8 mouse cellular contexts compared by ENCODE assay signal in genomic region chr6:59208685-59209298, GRCm38 (mm10). TPM values are rescaled to one million over a fixed set of nuclear protein-coding genes. Genes with fewer than 3 reads are reported as not detected.
DNase-seq lines count a peak whose midpoint lies in the region; TF ChIP-seq lines count a peak whose summit lies in the region.

TSS of gene Tigd2 (plus strand) at chr6:59208870.

- no peaks in the 10 kb centered on the region for H3K9me3 ChIP-seq in megakaryocyte, embryonic 14.5 days

- H3K36me3 ChIP-seq in megakaryocyte, embryonic 14.5 days (replicated peaks; ENCODE audit: low read length): peaks cover 5% of the 10 kb centered on the region

- peaks cover 11% of the 10 kb centered on the region for H3K4me1 ChIP-seq in megakaryocyte, embryonic 14.5 days

- TF ChIP-seq CTCF in gastrocnemius, adult 2 months (IDR thresholded peaks at IDR 0.05): peak; percentile 97

- intact Hi-C loops in gastrocnemius, adult 2 months (cut with DNase I): no loop called here

- peak within 1 kb of the TSS; percentile 98 for H3K27ac ChIP-seq in gastrocnemius, adult 2 months

- peak; percentile 60 for DNase-seq in WW6 (ENCODE audit: low read depth, low spot score)
- DNase-seq in cerebellum, postnatal 4 days (ENCODE audit: low spot score in 2 of 2): peak; percentile 93 to 97
- DNase-seq in gastrocnemius, adult 2 months: peak; percentile 96
- peak; percentile 60 for DNase-seq in hindlimb bud, embryonic 11.5 days (ENCODE audit: extremely low spot score, low read depth, low spot score)
- DNase-seq in left cerebral cortex, adult 8-10 months (ENCODE audit: low spot score in 2 of 2): peak; percentile 74 to 84
- peak; percentile 94 to 96 for DNase-seq in right cerebral cortex, postnatal 10 days (ENCODE audit: low spot score in 2 of 2)
- DNase-seq in urinary bladder, postnatal 25 days (ENCODE audit: low spot score): peak; percentile 94

- peak within 1 kb of the TSS; percentile 80 for H3K4me3 ChIP-seq in gastrocnemius, adult 2 months
- H3K4me3 ChIP-seq in megakaryocyte, embryonic 14.5 days (replicated peaks): peak within 1 kb of the TSS; percentile 96

- no peaks in the 10 kb centered on the region for H3K27me3 ChIP-seq in megakaryocyte, embryonic 14.5 days (replicated peaks)

RNA-seq across cellular contexts. Expression of gene Tigd2, which starts in this region (rescaled TPM):
- total RNA-seq in gastrocnemius, adult 2 months (2021): 10 to 100 TPM; 10.5 to 11.9 TPM
- 10 to 100 TPM; 13.7 to 15.3 (median 14.7) TPM for total RNA-seq in left cerebral cortex, adult 8-10 months (2022)
- polyA plus RNA-seq in megakaryocyte, embryonic 14.5 days (2012; ENCODE audit: insufficient read depth, low replicate concordance): 1.4 and 1.8 TPM in 2 replicates

Comparison
In these comparisons a context has a peak if more than half of its experiments do, and no peak if none do; other contexts are left out.
1. Peak in every context shown above with its lines: DNase-seq, H3K4me3 ChIP-seq and H3K27ac ChIP-seq.